In genomic region chr6:15731452-15731851, GRCm38 (mm10) we compare ENCODE assay signal across 17 mouse cellular contexts. TPM values are rescaled to one million over a fixed set of nuclear protein-coding genes. Genes with fewer than 3 reads are reported as not detected.
DNase-seq lines count a peak whose midpoint lies in the region; ATAC-seq and TF ChIP-seq lines count a peak whose summit lies in the region.
"Had no signal": no experiment of that assay in that cellular context is flagged by ENCODE, and none has a peak within 500 bp of the region (broad histone marks: within the 10 kb centered on the region; RNA-seq: fewer than 3 reads in every experiment).

No protein-coding gene starts in this region.

- no peak for ATAC-seq in heart, embryonic 13.5 days (ENCODE audit: extremely low read depth, insufficient number of reproducible peaks, low FRiP score, low TSS enrichment)
- ATAC-seq in lung, embryonic 15.5 days (ENCODE audit: borderline replicate concordance, extremely low read depth, low FRiP score, low TSS enrichment) = no peak; the same call in 1 of the 2 replicates
- no peak for ATAC-seq in monocyte, adult 5-6 weeks (replicated peaks; ENCODE audit: insufficient number of reproducible peaks, low FRiP score, low TSS enrichment, poor library complexity, severe bottlenecking)
- ATAC-seq: intestine, embryonic 16.5 days had no signal

- H3K27ac ChIP-seq in heart, embryonic 13.5 days (replicated peaks) = 0 out of 2 replicates have a peak overlapping the region, but pooled peaks have one; percentile 40
- H3K27ac ChIP-seq in kidney, adult 2 months (ENCODE audit: insufficient read depth, low read depth, low read length) = peak overlapping the region; percentile 100
- peak overlapping the region; percentile 4; the same call in 1 of the 2 replicates for H3K27ac ChIP-seq in lung, embryonic 15.5 days
- H3K27ac ChIP-seq in midbrain, embryonic 10.5 days (replicated peaks) = no peak overlapping the region
- H3K27ac ChIP-seq: embryonic facial prominence, embryonic 15.5 days; forebrain, embryonic 12.5 days; hindbrain, embryonic 12.5 days; limb, embryonic 15.5 days; neural tube, embryonic 12.5 days had no signal

- TF ChIP-seq CTCF in kidney, adult 2 months (conservative IDR thresholded peaks at IDR 0.05; ENCODE audit: insufficient read depth, insufficient read length, low read depth, low read length) = no peak

- DNase-seq in heart, postnatal 14 days = no peak
- peak; percentile 65 for DNase-seq in 3T3-L1 (ENCODE audit: low read depth, low spot score)
- peak; percentile 68 for DNase-seq in kidney, adult 2 months
- DNase-seq in adipocyte (ENCODE audit: low spot score) = no peak
- DNase-seq in midbrain, embryonic 10.5 days (ENCODE audit: low spot score) = no peak
- DNase-seq: adrenal gland, postnatal 36 days; cerebellum, adult 9-11 months; layer of hippocampus, adult 9-11 months had no signal

- WGBS in heart, embryonic 13.5 days = 51% methylated on average over 7 of the region's 7 CpGs
- WGBS in kidney, adult 2 months = 30% methylated on average over 7 of the region's 7 CpGs
- WGBS in lung, embryonic 15.5 days = 40% methylated on average over 7 of the region's 7 CpGs
- WGBS in midbrain, embryonic 10.5 days = 80% methylated on average over 7 of the region's 7 CpGs

- no peak overlapping the region for H3K9ac ChIP-seq in heart, embryonic 13.5 days
- no peak overlapping the region for H3K9ac ChIP-seq in lung, embryonic 15.5 days
- H3K9ac ChIP-seq: embryonic facial prominence, embryonic 15.5 days; forebrain, embryonic 12.5 days; hindbrain, embryonic 12.5 days; limb, embryonic 15.5 days; neural tube, embryonic 12.5 days had no signal

- H3K4me2 ChIP-seq in heart, embryonic 13.5 days = no peak overlapping the region
- H3K4me2 ChIP-seq in lung, embryonic 15.5 days = no peak overlapping the region
- H3K4me2 ChIP-seq: embryonic facial prominence, embryonic 15.5 days; forebrain, embryonic 12.5 days; hindbrain, embryonic 12.5 days; limb, embryonic 15.5 days; neural tube, embryonic 12.5 days had no signal

- H3K9me3 ChIP-seq in heart, embryonic 13.5 days = no peaks in the 10 kb centered on the region
- no peaks in the 10 kb centered on the region for H3K9me3 ChIP-seq in lung, embryonic 15.5 days
- H3K9me3 ChIP-seq in midbrain, embryonic 10.5 days (replicated peaks) = no peaks in the 10 kb centered on the region
- H3K9me3 ChIP-seq: embryonic facial prominence, embryonic 15.5 days; forebrain, embryonic 12.5 days; hindbrain, embryonic 12.5 days; limb, embryonic 15.5 days; neural tube, embryonic 12.5 days had no signal

- intact Hi-C loops in heart, postnatal 14 days (cut with DNase I) = no loop called here

- TF ChIP-seq POLR2A in kidney, adult 2 months (IDR thresholded peaks at IDR 0.05; ENCODE audit: low read depth, low read length) = no peak

- no peak overlapping the region for H3K4me3 ChIP-seq in heart, embryonic 13.5 days
- no peak overlapping the region for H3K4me3 ChIP-seq in kidney, adult 2 months (ENCODE audit: insufficient read depth, low read depth, low read length)
- H3K4me3 ChIP-seq in lung, embryonic 15.5 days = no peak overlapping the region
- H3K4me3 ChIP-seq in midbrain, embryonic 10.5 days = no peak overlapping the region
- H3K4me3 ChIP-seq: embryonic facial prominence, embryonic 15.5 days; forebrain, embryonic 12.5 days; hindbrain, embryonic 12.5 days; limb, embryonic 15.5 days; neural tube, embryonic 12.5 days had no signal

- H3K4me1 ChIP-seq in heart, embryonic 13.5 days = peaks cover 53% of the 10 kb centered on the region
- H3K4me1 ChIP-seq in kidney, adult 2 months (ENCODE audit: control insufficient read depth, insufficient read depth, low read length) = peaks cover 25% of the 10 kb centered on the region
- peaks cover 30% of the 10 kb centered on the region for H3K4me1 ChIP-seq in lung, embryonic 15.5 days
- no peaks in the 10 kb centered on the region for H3K4me1 ChIP-seq in midbrain, embryonic 10.5 days
- H3K4me1 ChIP-seq: hindbrain, embryonic 12.5 days; neural tube, embryonic 12.5 days had no signal

- no peaks in the 10 kb centered on the region for H3K27me3 ChIP-seq in heart, embryonic 13.5 days (replicated peaks)
- H3K27me3 ChIP-seq in kidney, adult 2 months (replicated peaks; ENCODE audit: control insufficient read depth, insufficient read depth, low read length) = no peaks in the 10 kb centered on the region
- H3K27me3 ChIP-seq in lung, embryonic 15.5 days = no peaks in the 10 kb centered on the region
- no peaks in the 10 kb centered on the region for H3K27me3 ChIP-seq in midbrain, embryonic 10.5 days (ENCODE audit: low read depth, poor library complexity, severe bottlenecking)
- H3K27me3 ChIP-seq: embryonic facial prominence, embryonic 15.5 days; forebrain, embryonic 12.5 days; hindbrain, embryonic 12.5 days; limb, embryonic 15.5 days; neural tube, embryonic 12.5 days had no signal

- H3K36me3 ChIP-seq in heart, embryonic 13.5 days = no peaks in the 10 kb centered on the region
- H3K36me3 ChIP-seq in kidney, adult 2 months (ENCODE audit: control insufficient read depth, insufficient read depth, low read length) = no peaks in the 10 kb centered on the region
- H3K36me3 ChIP-seq in lung, embryonic 15.5 days = no peaks in the 10 kb centered on the region
- no peaks in the 10 kb centered on the region for H3K36me3 ChIP-seq in midbrain, embryonic 10.5 days
- H3K36me3 ChIP-seq: embryonic facial prominence, embryonic 15.5 days; forebrain, embryonic 12.5 days; hindbrain, embryonic 12.5 days; limb, embryonic 15.5 days; neural tube, embryonic 12.5 days had no signal

RNA-seq across cellular contexts. Expression of gene Mdfic, which starts 11.0 kb away (rescaled TPM):
- polyA plus RNA-seq in heart, embryonic 13.5 days (2015; fragmentation: Nextera tagmentation; extraction: Ambion mirVana) = 3.8 and 4.3 TPM in 2 replicates
- 10 to 100 TPM; 17.7 to 22.0 TPM for total RNA-seq in heart, postnatal 14 days (2021)
- 9.7 and 10.5 TPM in 2 replicates for polyA plus RNA-seq in kidney, adult 2 months (2012; rRNA removed)
- polyA plus RNA-seq in lung, embryonic 15.5 days (2015; fragmentation: Nextera tagmentation; extraction: Ambion mirVana) = 7.9 and 9.9 TPM in 2 replicates
- total RNA-seq in monocyte, adult 5-6 weeks (2017) = 24.3 to 36.7 TPM (median 29.0 TPM) in 3 replicates
- polyA plus RNA-seq in midbrain, embryonic 10.5 days (2016; fragmentation: Nextera tagmentation; extraction: Ambion mirVana) = 4.0 and 4.4 TPM in 2 replicates

Comparison
In these comparisons a context has a peak if more than half of its experiments do, and no peak if none do; other contexts are left out.
1. DNase-seq: peak in 3T3-L1 (single experiment) and kidney, adult 2 months (single experiment); none in heart, postnatal 14 days (0 of 2), adipocyte (single experiment) and midbrain, embryonic 10.5 days (single experiment).